Mouse (Mus musculus): ENCODE data around the gene Fam172a. TPM values are rescaled to one million over a fixed set of nuclear protein-coding genes. Genes with fewer than 3 reads are reported as not detected.

Fam172a gene
- 8.9 TPM for polyA plus RNA-seq (2014; fragmentation: Illumina TruSeq; extraction: RNeasy Lipid Tissue Mini Kit (QIAGEN cat#74804); ENCODE audit: low read depth, low replicate concordance)

GRCm38 (mm10) chr13:77701733-77702132, at the start of gene Fam172a:
TSS of gene Fam172a (plus strand) at chr13:77702033.

GRCm38 (mm10) chr13:78024683-78025294, 323.0 kb downstream of the Fam172a start, which contains the start of gene Pou5f2:
TSS of gene Pou5f2 (plus strand) at chr13:78024902.

GRCm38 (mm10) chr13:78199642-78200160, 497.9 kb downstream of the Fam172a start, which contains the start of gene Nr2f1:
TSS of gene Nr2f1 (minus strand) at chr13:78199757.

All from heart, adult 10 weeks (tissue).